Mouse (Mus musculus) right cerebral cortex, postnatal 10 days (tissue): ENCODE data around the gene Slc26a10.
"Not testable (repeated sequence)": the region's sequence is repeated elsewhere in the genome, so short reads cannot be mapped to it uniquely, and the experiment has no call there.

Source experiments
- DNase-seq, 2 experiments: peaks; one replicate each; pipeline ENCODE4 v3.0.0; 2021; ENCODE audit warnings: low spot score in 2 of 2

Slc26a10 gene

GRCm38 (mm10) chr10:127162771-127163261, 17.6 kb downstream of the Slc26a10 start:
- DNase-seq = peak in 1 of 2 experiments; percentile 35

GRCm38 (mm10) chr10:127160728-127161127, 19.7 kb downstream of the Slc26a10 start:
- no peak for DNase-seq

- no peak for DNase-seq
Observed at GRCm38 (mm10) chr10:127160081-127160480, 20.4 kb downstream of the Slc26a10 start.

- DNase-seq = no peak
Observed at GRCm38 (mm10) chr10:127158471-127158870, 22.0 kb downstream of the Slc26a10 start.

GRCm38 (mm10) chr10:127156511-127156910, 23.9 kb downstream of the Slc26a10 start:
- DNase-seq = no peak

GRCm38 (mm10) chr10:127156089-127156488, 24.4 kb downstream of the Slc26a10 start:
- no peak for DNase-seq

GRCm38 (mm10) chr10:127154652-127155051, 25.8 kb downstream of the Slc26a10 start:
- DNase-seq = no peak

- DNase-seq = no peak
Observed at GRCm38 (mm10) chr10:127154241-127154640, 26.2 kb downstream of the Slc26a10 start.

GRCm38 (mm10) chr10:127153323-127153722, 27.1 kb downstream of the Slc26a10 start:
- DNase-seq = no peak

GRCm38 (mm10) chr10:127152556-127152955, 27.9 kb downstream of the Slc26a10 start:
- DNase-seq = not testable (repeated sequence)

GRCm38 (mm10) chr10:127151233-127151632, 29.2 kb downstream of the Slc26a10 start:
- DNase-seq = not testable (repeated sequence)

- no peak for DNase-seq
Observed at GRCm38 (mm10) chr10:127150471-127150872, 30.0 kb downstream of the Slc26a10 start.

- no peak for DNase-seq
Observed at GRCm38 (mm10) chr10:127147135-127147534, 33.3 kb downstream of the Slc26a10 start.

GRCm38 (mm10) chr10:127145303-127145702, 35.1 kb downstream of the Slc26a10 start:
- DNase-seq = no peak

- no peak for DNase-seq
Observed at GRCm38 (mm10) chr10:127144536-127144935, 35.9 kb downstream of the Slc26a10 start.

- DNase-seq = no peak
Observed at GRCm38 (mm10) chr10:127143228-127143627, 37.2 kb downstream of the Slc26a10 start.

GRCm38 (mm10) chr10:127141500-127141899, 38.9 kb downstream of the Slc26a10 start:
- DNase-seq = no peak

GRCm38 (mm10) chr10:127140971-127141370, 39.5 kb downstream of the Slc26a10 start:
- no peak for DNase-seq

- DNase-seq = no peak
Observed at GRCm38 (mm10) chr10:127138328-127139141, 41.9 kb downstream of the Slc26a10 start.

GRCm38 (mm10) chr10:127137896-127138295, 42.5 kb downstream of the Slc26a10 start:
- DNase-seq = no peak

GRCm38 (mm10) chr10:127136510-127136909, 43.9 kb downstream of the Slc26a10 start:
- no peak for DNase-seq

- DNase-seq = no peak
Observed at GRCm38 (mm10) chr10:127135118-127135836, 45.2 kb downstream of the Slc26a10 start.
